Mouse (Mus musculus) right cerebral cortex, adult 2 months (tissue): Measurements from ENCODE around the gene S100pbp.

Experiments
- DNase-seq, 2 experiments: peaks; one replicate each; pipeline ENCODE4 v3.0.0; 2021 to 2022; ENCODE audit warnings: low spot score in 2 of 2

The S100pbp gene

GRCm38 (mm10) chr4:129105356-129105755, 84.2 kb downstream of the S100pbp start, which contains the start of gene Tmem54:
Tmem54 (plus strand) TSS chr4:129105548.
- no peak for DNase-seq

- DNase-seq = no peak
These were observed 87.2 kb downstream of the S100pbp start for GRCm38 (mm10) chr4:129102133-129102829.
